Mouse (Mus musculus): Measurements from ENCODE around the gene Pex26. TPM values are rescaled to one million over a fixed set of nuclear protein-coding genes. Genes with fewer than 3 reads are reported as not detected.

Gene Pex26
- 27.4 and 30.7 TPM in 2 replicates for polyA plus RNA-seq (2012; rRNA removed)

DNA sequence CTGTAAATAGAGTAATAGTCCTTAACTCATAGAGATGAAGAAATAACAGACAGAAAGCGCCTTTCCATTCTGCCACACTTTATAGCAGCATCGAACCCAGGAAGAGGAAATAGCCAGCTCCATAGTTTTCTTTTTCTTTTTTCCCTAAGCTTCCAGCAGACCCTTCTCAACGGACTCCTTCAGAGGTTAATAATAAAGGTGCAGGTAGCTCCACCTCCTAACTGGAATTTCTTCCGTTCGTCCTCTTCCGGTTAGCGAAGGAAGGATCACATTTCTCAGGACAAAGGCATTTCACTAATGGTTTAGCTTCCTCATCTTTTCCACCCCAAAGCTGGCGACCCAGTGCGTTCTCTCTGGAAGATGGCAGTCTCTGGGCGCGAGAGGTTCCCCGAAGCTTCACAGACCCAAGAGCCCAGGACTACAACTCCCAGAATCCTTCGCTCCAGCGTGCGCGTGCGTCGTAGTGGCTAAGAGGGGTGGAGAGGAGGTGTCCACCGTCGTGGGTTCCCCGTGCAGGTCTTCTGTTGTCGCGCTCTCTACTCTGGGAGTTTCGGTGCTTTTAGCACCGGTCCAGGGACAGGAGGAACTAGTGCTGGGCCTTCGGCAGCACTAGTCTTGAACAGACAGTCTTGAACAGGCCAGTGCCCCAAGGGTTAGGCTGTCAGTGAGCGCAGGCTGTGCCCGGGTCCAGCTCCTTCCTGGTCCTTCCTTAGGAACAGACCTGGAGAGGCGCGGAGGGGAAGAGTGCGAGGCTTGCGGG is at the start of gene Pex26:
Gene Pex26 (plus strand): TSS at position 254 of the 760 bp plus-strand sequence.

DNA sequence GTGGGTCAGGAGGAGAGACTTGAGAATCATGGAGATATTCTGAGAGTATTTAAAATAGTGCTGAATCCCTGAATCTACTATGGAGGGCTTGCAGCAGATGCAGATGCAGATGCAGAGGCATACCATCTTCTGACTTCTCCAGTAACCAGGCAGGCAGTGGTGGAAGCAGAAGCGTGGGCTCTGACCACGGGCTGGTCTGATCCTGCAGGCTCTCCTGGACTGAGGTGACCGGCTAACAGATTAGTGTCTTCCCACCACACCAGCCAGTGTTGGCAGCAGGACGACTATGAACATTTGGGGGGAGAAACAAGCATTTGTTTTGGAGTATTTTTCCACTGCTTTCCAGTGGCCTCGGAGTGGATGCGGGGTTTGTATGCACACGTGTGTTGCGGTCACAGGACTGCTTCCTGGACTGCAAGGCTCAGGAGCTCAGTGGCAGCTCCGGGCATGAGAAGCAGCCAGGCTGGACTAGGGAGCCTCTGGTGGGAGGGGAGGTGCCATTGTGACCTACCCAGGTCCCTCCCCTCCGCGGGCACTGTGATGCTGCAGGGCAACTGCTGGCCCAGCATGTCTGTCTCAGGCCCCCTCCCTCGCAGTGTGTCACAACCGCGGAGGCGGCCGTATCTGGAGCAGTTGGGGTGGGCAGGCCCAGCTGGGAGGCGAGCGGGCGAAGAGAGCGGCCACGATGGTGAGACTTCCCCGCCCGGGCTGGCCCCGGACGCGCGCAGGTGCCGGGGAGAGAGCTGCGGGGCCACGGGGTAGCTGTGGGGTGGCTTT is 26.9 kb downstream of the Pex26 start, which contains the start of gene Tuba8:
Gene Tuba8 (plus strand): TSS at position 548 of the 777 bp plus-strand sequence.

DNA sequence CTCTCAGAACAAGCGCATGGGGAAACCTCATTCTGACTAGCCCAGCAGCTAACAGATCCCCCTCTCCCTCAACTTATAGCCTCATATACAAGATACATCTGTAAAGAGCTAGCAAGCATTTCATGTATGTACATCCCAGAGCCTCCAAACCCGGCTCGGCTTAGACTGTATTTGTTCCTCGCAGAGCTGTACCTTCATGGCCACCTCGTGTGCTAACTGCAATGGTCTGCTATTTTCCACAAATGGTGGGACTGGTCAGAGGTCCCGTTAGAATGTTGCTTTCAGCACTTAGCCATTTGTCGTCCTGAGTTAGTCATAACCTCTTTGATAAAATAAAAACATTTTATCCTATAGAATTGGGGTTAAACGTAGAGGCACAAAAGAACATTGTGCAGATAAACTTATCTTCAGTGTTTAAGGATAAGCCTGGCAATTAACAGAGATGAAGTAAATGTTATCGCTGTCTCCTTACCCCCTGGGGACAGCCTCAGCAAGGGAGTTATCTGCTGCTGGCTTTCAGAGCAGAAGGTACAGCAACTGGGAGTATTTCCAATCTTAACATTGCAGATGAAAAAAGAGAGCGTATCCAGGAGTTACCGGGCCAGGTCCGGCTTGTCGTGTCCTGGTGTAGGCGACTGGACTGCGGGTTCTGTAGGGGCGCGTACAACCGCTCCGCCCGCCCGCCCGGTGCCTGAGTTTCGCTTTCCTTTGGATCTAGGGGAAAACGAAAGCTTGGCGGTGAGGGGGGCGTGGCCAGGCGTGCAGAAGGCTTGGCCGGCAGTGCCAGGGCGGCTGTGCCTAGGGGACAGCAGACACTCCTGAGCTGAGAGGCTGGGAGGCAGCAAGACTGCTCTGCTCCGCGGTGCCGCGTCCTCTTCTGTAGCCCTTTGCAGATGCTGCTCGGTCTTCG is 61.9 kb downstream of the Pex26 start, which contains the start of gene Usp18:
Gene Usp18 (plus strand): TSS at position 780 of the 910 bp plus-strand sequence.

Other genes starting within 250 kb of the Pex26 start
- 70.8 and 73.6 TPM in 2 replicates for gene Mical3, start 52.7 kb upstream of the Pex26 start, polyA plus RNA-seq (2012; rRNA removed)
- gene Tuba8, start 27.0 kb downstream of the Pex26 start, polyA plus RNA-seq (2012; rRNA removed), result 0.35 and 0.79 TPM in 2 replicates
- 7.8 and 8.3 TPM in 2 replicates for gene Usp18, start 62.2 kb downstream of the Pex26 start, polyA plus RNA-seq (2012; rRNA removed)
- 1.4 and 2.3 TPM in 2 replicates for gene Slc6a13, start 116.6 kb downstream of the Pex26 start, polyA plus RNA-seq (2012; rRNA removed)
- gene Slc6a12, start 159.4 kb downstream of the Pex26 start, polyA plus RNA-seq (2012; rRNA removed), result 0.40 and 2.4 TPM in 2 replicates